Mouse (Mus musculus): ENCODE results near the gene Myo9b.

Myo9b gene

GRCm38 (mm10) chr8:71367529-71368176 lies 95.1 kb downstream of the Myo9b start:
- DNase-seq (ENCODE audit: low spot score), result no peak

GRCm38 (mm10) chr8:71368366-71368765 lies 95.9 kb downstream of the Myo9b start:
- no peak for DNase-seq (ENCODE audit: low spot score)

- DNase-seq (ENCODE audit: low spot score), result no peak
These were observed 96.7 kb downstream of the Myo9b start for GRCm38 (mm10) chr8:71369040-71369718.

- no peak for DNase-seq (ENCODE audit: low spot score)
These were observed 98.3 kb downstream of the Myo9b start for GRCm38 (mm10) chr8:71370711-71371235.

GRCm38 (mm10) chr8:71371236-71371848 lies 98.8 kb downstream of the Myo9b start, which contains the start of gene Ocel1:
Gene Ocel1 (plus strand): TSS chr8:71371298.
- peak; percentile 99 for DNase-seq (ENCODE audit: low spot score)

GRCm38 (mm10) chr8:71372427-71372826 lies 99.9 kb downstream of the Myo9b start:
- no peak for DNase-seq (ENCODE audit: low spot score)

GRCm38 (mm10) chr8:71373000-71373399 lies 100.5 kb downstream of the Myo9b start:
- DNase-seq (ENCODE audit: low spot score), result no peak

- no peak for DNase-seq (ENCODE audit: low spot score)
These were observed 102.2 kb downstream of the Myo9b start for GRCm38 (mm10) chr8:71374616-71375206.

GRCm38 (mm10) chr8:71375581-71376422 lies 103.3 kb downstream of the Myo9b start:
- DNase-seq (ENCODE audit: low spot score), result no peak

- no peak for DNase-seq (ENCODE audit: low spot score)
These were observed 104.0 kb downstream of the Myo9b start for GRCm38 (mm10) chr8:71376423-71377030.

- no peak for DNase-seq (ENCODE audit: low spot score)
These were observed 106.5 kb downstream of the Myo9b start for GRCm38 (mm10) chr8:71379008-71379407.

- DNase-seq (ENCODE audit: low spot score), result no peak
These were observed 107.1 kb downstream of the Myo9b start for GRCm38 (mm10) chr8:71379512-71380075.

- no peak for DNase-seq (ENCODE audit: low spot score)
These were observed 108.0 kb downstream of the Myo9b start for GRCm38 (mm10) chr8:71380178-71381171.

GRCm38 (mm10) chr8:71381421-71381970 lies 109.0 kb downstream of the Myo9b start, which contains the start of gene Nr2f6:
Gene Nr2f6 (minus strand): TSS chr8:71381960.
- peak; percentile 65 for DNase-seq (ENCODE audit: low spot score)

- peak; percentile 84 for DNase-seq (ENCODE audit: low spot score)
These were observed 109.8 kb downstream of the Myo9b start for GRCm38 (mm10) chr8:71381971-71382961.

- DNase-seq (ENCODE audit: low spot score), result peak; percentile 9
These were observed 110.9 kb downstream of the Myo9b start for GRCm38 (mm10) chr8:71383396-71383795.

GRCm38 (mm10) chr8:71383860-71384259 lies 111.3 kb downstream of the Myo9b start:
- DNase-seq (ENCODE audit: low spot score), result no peak

All from layer of hippocampus, adult 11-12 months (tissue).